Mouse (Mus musculus): Measurements from ENCODE around the gene Hnrnph1. TPM values are rescaled to one million over a fixed set of nuclear protein-coding genes. Genes with fewer than 3 reads are reported as not detected.

Gene Hnrnph1
- polyA plus RNA-seq, 1 experiment from 2014 or later, result 390 TPM

GRCm38 (mm10) chr11:50389616-50390015 lies 12.8 kb downstream of the Hnrnph1 start:
- no peak overlapping the region for H3K4me2 ChIP-seq
- no peak overlapping the region for H3K9ac ChIP-seq (replicated peaks)
- H3K27me3 ChIP-seq (replicated peaks), result no peaks in the 10 kb centered on the region
- no peak overlapping the region for H3K27ac ChIP-seq (replicated peaks)
- H3K4me3 ChIP-seq (replicated peaks), result no peak overlapping the region
- H3K9me3 ChIP-seq (replicated peaks), result no peaks in the 10 kb centered on the region
- WGBS, result 62% methylated on average over 5 of the region's 5 CpGs
- H3K4me1 ChIP-seq, result no peaks in the 10 kb centered on the region
- ATAC-seq (ENCODE audit: low FRiP score), result no peak
- H3K36me3 ChIP-seq, result peaks cover 76% of the 10 kb centered on the region

GRCm38 (mm10) chr11:50391272-50391960 lies 14.6 kb downstream of the Hnrnph1 start:
- Histone ChIP-seq H3K27me3 (replicated peaks) (no peaks in the 10 kb centered on the region), H3K9ac (replicated peaks) (no peak overlapping the region), H3K4me1 (no peaks in the 10 kb centered on the region), H3K36me3 (peaks cover 71% of the 10 kb centered on the region), H3K4me3 (replicated peaks) (no peak overlapping the region), H3K27ac (replicated peaks) (no peak overlapping the region), H3K4me2 (no peak overlapping the region), H3K9me3 (replicated peaks) (no peaks in the 10 kb centered on the region)
- ATAC-seq (ENCODE audit: low FRiP score), result no peak
- WGBS, result 91% methylated on average over 4 of the region's 4 CpGs

- Histone ChIP-seq H3K9ac (replicated peaks) (no peak overlapping the region), H3K36me3 (peaks cover 71% of the 10 kb centered on the region), H3K9me3 (replicated peaks) (no peaks in the 10 kb centered on the region), H3K4me2 (no peak overlapping the region), H3K4me1 (no peaks in the 10 kb centered on the region), H3K27ac (replicated peaks) (no peak overlapping the region), H3K4me3 (replicated peaks) (no peak overlapping the region), H3K27me3 (replicated peaks) (no peaks in the 10 kb centered on the region)
- no peak for ATAC-seq (ENCODE audit: low FRiP score)
- 90% methylated on average over 6 of the region's 6 CpGs for WGBS
Observed at GRCm38 (mm10) chr11:50393306-50393705, 16.5 kb downstream of the Hnrnph1 start.

- Histone ChIP-seq H3K4me3 (replicated peaks) (no peak overlapping the region), H3K4me1 (no peaks in the 10 kb centered on the region), H3K4me2 (no peak overlapping the region), H3K9me3 (replicated peaks) (no peaks in the 10 kb centered on the region), H3K27me3 (replicated peaks) (no peaks in the 10 kb centered on the region), H3K36me3 (peaks cover 75% of the 10 kb centered on the region), H3K9ac (replicated peaks) (no peak overlapping the region), H3K27ac (replicated peaks) (no peak overlapping the region)
- ATAC-seq (ENCODE audit: low FRiP score), result no peak
- WGBS, result 93% methylated on average over 7 of the region's 7 CpGs
Observed at GRCm38 (mm10) chr11:50394731-50395130, 17.9 kb downstream of the Hnrnph1 start.

- no peak for ATAC-seq (ENCODE audit: low FRiP score)
- H3K4me3 ChIP-seq (replicated peaks), result no peak overlapping the region
- no peak overlapping the region for H3K4me2 ChIP-seq
- H3K9me3 ChIP-seq (replicated peaks), result no peaks in the 10 kb centered on the region
- peaks cover 80% of the 10 kb centered on the region for H3K36me3 ChIP-seq
- 78% methylated on average over 11 of the region's 11 CpGs for WGBS
- no peak overlapping the region for H3K27ac ChIP-seq (replicated peaks)
- no peak overlapping the region for H3K9ac ChIP-seq (replicated peaks)
- no peaks in the 10 kb centered on the region for H3K4me1 ChIP-seq
- H3K27me3 ChIP-seq (replicated peaks), result no peaks in the 10 kb centered on the region
Observed at GRCm38 (mm10) chr11:50396766-50397307, 20.0 kb downstream of the Hnrnph1 start.

GRCm38 (mm10) chr11:50397316-50397715 lies 20.5 kb downstream of the Hnrnph1 start:
- 89% methylated on average over 9 of the region's 9 CpGs for WGBS
- Histone ChIP-seq H3K9me3 (replicated peaks) (no peaks in the 10 kb centered on the region), H3K36me3 (peaks cover 80% of the 10 kb centered on the region), H3K27ac (replicated peaks) (no peak overlapping the region), H3K9ac (replicated peaks) (no peak overlapping the region), H3K4me3 (replicated peaks) (no peak overlapping the region), H3K4me1 (no peaks in the 10 kb centered on the region), H3K27me3 (replicated peaks) (no peaks in the 10 kb centered on the region), H3K4me2 (no peak overlapping the region)
- no peak for ATAC-seq (ENCODE audit: low FRiP score)

- Histone ChIP-seq H3K4me1 (no peaks in the 10 kb centered on the region), H3K4me2 (no peak overlapping the region), H3K36me3 (peaks cover 84% of the 10 kb centered on the region), H3K27ac (replicated peaks) (no peak overlapping the region), H3K9ac (replicated peaks) (no peak overlapping the region), H3K27me3 (replicated peaks) (no peaks in the 10 kb centered on the region), H3K4me3 (replicated peaks) (no peak overlapping the region), H3K9me3 (replicated peaks) (no peaks in the 10 kb centered on the region)
- ATAC-seq (ENCODE audit: low FRiP score), result no peak
- 92% methylated on average over 13 of the region's 13 CpGs for whole genome bisulfite sequencing
Observed at GRCm38 (mm10) chr11:50398803-50399202, 22.0 kb downstream of the Hnrnph1 start.

- Histone ChIP-seq H3K4me2 (no peak overlapping the region), H3K9me3 (replicated peaks) (no peaks in the 10 kb centered on the region), H3K9ac (replicated peaks) (no peak overlapping the region), H3K4me1 (no peaks in the 10 kb centered on the region), H3K27ac (replicated peaks) (no peak overlapping the region), H3K36me3 (peaks cover 93% of the 10 kb centered on the region), H3K27me3 (replicated peaks) (no peaks in the 10 kb centered on the region), H3K4me3 (replicated peaks) (no peak overlapping the region)
- no peak for ATAC-seq (ENCODE audit: low FRiP score)
- 94% methylated on average over 3 of the region's 3 CpGs for WGBS
Observed at GRCm38 (mm10) chr11:50402481-50402880, 25.7 kb downstream of the Hnrnph1 start.

GRCm38 (mm10) chr11:50403367-50404014 lies 26.7 kb downstream of the Hnrnph1 start:
- no peaks in the 10 kb centered on the region for H3K4me1 ChIP-seq
- ATAC-seq (ENCODE audit: low FRiP score), result no peak
- no peaks in the 10 kb centered on the region for H3K9me3 ChIP-seq (replicated peaks)
- H3K36me3 ChIP-seq, result peaks cover 83% of the 10 kb centered on the region
- H3K4me3 ChIP-seq (replicated peaks), result no peak overlapping the region
- H3K4me2 ChIP-seq, result no peak overlapping the region
- H3K9ac ChIP-seq (replicated peaks), result no peak overlapping the region
- 74% methylated on average over 10 of the region's 10 CpGs for WGBS
- H3K27me3 ChIP-seq (replicated peaks), result no peaks in the 10 kb centered on the region
- 0 out of 2 replicates have a peak overlapping the region, but pooled peaks have one; percentile 5 for H3K27ac ChIP-seq (replicated peaks)

GRCm38 (mm10) chr11:50407235-50407634 lies 30.4 kb downstream of the Hnrnph1 start:
- WGBS, result 60% methylated on average over 6 of the region's 6 CpGs

GRCm38 (mm10) chr11:50415563-50416241 lies 38.9 kb downstream of the Hnrnph1 start:
- Histone ChIP-seq H3K9ac (replicated peaks) (no peak overlapping the region), H3K4me2 (no peak overlapping the region), H3K4me1 (no peaks in the 10 kb centered on the region), H3K9me3 (replicated peaks) (no peaks in the 10 kb centered on the region), H3K36me3 (peaks cover 60% of the 10 kb centered on the region), H3K27ac (replicated peaks) (no peak overlapping the region), H3K27me3 (replicated peaks) (no peaks in the 10 kb centered on the region), H3K4me3 (replicated peaks) (no peak overlapping the region)
- WGBS, result 90% methylated on average over 6 of the region's 6 CpGs
- no peak for ATAC-seq (ENCODE audit: low FRiP score)

More at GRCm38 (mm10) chr11:50407235-50407634, 30.4 kb downstream of the Hnrnph1 start:
- no peak overlapping the region for H3K27ac ChIP-seq (replicated peaks)
- H3K4me1 ChIP-seq, result no peaks in the 10 kb centered on the region
- no peaks in the 10 kb centered on the region for H3K27me3 ChIP-seq (replicated peaks)
- no peak for ATAC-seq (ENCODE audit: low FRiP score)
- no peaks in the 10 kb centered on the region for H3K9me3 ChIP-seq (replicated peaks)
- no peak overlapping the region for H3K9ac ChIP-seq (replicated peaks)
- no peak overlapping the region for H3K4me3 ChIP-seq (replicated peaks)
- peaks cover 72% of the 10 kb centered on the region for H3K36me3 ChIP-seq
- no peak overlapping the region for H3K4me2 ChIP-seq

All from neural tube, embryonic 15.5 days (tissue).